Mouse (Mus musculus) left cerebral cortex, adult 8-10 months (tissue): ENCODE measurements at regions not wholly inside any gene's neighbourhood (a gene's known extent, or its start where the extent isn't known, plus 50 kb on each side); places are given as distances from the start of the nearest gene placed in this dataset.

Experiments
- DNase-seq, 2 experiments: peaks; one replicate each; pipeline ENCODE4 v3.0.0; 2022; ENCODE audit warnings: low spot score in 2 of 2

DNA sequence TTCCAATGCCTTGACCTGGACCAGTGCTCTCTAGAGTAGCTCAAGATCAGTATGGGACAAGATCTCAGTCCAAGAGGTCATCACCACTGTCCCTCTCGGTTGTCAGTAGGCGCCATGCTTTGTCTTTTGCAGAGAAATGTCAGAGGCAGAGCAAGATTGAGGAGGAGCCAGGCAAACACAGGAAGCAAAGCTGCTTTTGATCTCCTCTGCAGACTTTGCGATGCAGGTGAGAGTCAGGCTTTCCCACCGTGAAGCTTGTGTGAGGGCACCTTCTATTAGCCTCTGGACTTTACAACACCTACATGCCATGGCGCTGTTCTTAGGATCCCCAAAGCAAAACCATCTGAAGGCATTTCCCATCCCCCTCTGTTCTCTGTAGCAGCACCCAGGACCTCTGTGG is 68.0 kb upstream of the Ppm1b start:
- DNase-seq = no peak

DNA sequence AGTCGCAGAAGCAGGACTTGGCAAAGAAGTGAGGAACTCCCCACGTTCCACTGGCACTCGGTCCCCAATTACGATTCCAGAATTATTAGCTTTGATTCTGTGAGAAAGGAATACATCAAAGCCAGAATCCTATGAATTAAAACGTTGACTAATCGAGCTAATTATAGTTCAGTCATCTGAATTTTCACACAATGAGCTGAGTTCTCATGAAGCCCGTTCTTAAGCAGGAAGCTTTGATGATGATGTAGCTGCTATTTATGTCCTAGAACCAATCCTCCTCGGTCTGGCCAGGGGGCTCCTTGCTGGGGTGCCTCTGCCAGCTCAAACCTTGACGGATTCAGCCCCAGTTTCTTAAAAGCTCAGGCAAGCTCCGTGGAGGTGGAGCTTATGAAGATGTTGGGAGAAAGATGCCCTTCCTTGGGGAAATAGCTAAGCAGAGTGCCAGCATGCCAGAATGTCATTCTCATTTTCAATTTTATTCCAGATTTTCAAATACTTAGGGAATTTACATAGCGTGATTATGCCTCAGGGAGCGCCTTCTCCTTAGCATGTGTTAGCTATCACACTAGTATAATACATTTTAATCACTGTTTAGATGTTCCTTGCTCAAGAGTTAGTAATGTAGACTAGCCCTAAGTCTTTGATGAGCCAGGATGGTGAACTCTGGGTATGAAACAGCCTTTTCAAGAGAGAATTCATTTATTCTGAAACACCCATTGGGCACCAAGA is 65.5 kb upstream of the Ppm1b start:
- no peak for DNase-seq

DNA sequence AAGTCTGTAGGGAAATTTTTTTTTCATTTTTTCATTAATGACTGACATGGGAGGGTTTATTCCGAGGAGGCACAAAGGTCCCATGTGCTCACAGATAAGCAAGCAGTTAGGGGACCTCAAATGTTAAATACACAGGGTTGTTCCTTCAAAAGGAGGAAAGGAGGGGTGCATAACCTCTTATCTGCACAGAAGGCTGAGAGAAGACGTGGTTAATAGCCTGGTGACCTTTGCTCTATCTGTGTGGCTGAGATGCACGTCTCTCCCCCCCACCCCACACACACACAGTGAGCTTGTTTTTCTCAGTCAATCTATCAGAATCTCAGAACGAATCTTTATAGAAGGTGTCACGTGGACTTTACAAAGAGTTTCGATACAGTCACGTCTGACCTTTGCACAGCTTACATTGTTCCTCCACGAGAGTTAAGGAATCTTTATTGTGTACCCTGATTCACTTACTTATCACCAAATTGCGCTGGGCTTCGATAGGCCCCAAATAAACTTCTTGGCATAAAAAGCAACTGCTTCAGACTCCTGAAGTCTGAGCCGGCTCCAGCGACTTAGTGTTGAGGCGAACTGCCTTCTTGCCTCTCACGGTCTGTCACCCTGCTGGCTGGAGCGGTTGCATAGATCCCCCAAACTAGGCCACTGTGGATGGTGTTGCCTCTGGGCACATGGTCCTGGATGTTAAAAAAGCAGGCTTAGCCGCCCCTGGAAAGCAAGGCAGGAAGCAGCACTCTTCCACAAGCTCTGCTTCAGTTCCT is 63.1 kb upstream of the Ppm1b start:
- no peak for DNase-seq

- DNase-seq = no peak
These were observed 61.0 kb upstream of the Ppm1b start for GRCm38 (mm10) chr17:84895526-84895925.

DNA sequence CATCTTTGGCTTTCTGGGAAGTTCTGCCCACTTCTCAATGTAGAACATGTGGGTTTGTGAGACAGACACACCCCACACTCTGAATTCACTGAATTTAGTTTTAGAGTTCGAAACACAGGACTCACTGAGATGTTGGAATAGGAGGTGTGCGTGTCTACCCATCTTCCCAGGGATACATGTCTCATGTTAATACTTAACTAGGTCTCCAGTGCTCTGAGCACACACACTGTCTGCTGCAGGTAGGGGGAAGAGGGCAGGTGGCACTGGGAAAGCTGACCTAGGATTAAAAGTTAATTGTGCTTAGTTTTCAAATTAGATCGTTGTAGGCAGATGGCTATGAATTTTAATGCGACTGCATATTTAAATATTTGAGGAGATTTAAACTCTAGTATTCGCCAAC is 60.0 kb upstream of the Ppm1b start:
- no peak for DNase-seq

- no peak for DNase-seq
These were observed 58.1 kb upstream of the Ppm1b start for GRCm38 (mm10) chr17:84898407-84898806.

- DNase-seq = no peak
These were observed 52.8 kb upstream of the Ppm1b start for GRCm38 (mm10) chr17:84903625-84904337.
